Mouse (Mus musculus) gonadal fat pad, adult 2 months (tissue): ENCODE measurements around the gene Hsf2. TPM values are rescaled to one million over a fixed set of nuclear protein-coding genes. Genes with fewer than 3 reads are reported as not detected.
"Not testable (repeated sequence)": the region's sequence is repeated elsewhere in the genome, so short reads cannot be mapped to it uniquely, and the experiment has no call there.

Experiments
- DNase-seq: peaks from one replicate; pipeline ENCODE4 v3.0.0-alpha.2; 2012; ENCODE audit warnings: low read depth
- polyA plus RNA-seq: library from polyadenylated mRNA; depleted of rRNA; stranded (reverse); fragments of >200 nt; gene quantifications from 2 replicates; pipeline ENCODE4 v1.2.3, GENCODE M21; 2012; rRNA removed

Hsf2 gene
- polyA plus RNA-seq: 5.8 and 6.0 TPM in 2 replicates

GRCm38 (mm10) chr10:57485908-57486541, at the start of gene Hsf2:
Hsf2 (plus strand) TSS chr10:57486385.
- DNase-seq: peak; percentile 69

- DNase-seq: no peak
Measured at GRCm38 (mm10) chr10:57437898-57438297, 48.3 kb upstream of the Hsf2 start.

DNA sequence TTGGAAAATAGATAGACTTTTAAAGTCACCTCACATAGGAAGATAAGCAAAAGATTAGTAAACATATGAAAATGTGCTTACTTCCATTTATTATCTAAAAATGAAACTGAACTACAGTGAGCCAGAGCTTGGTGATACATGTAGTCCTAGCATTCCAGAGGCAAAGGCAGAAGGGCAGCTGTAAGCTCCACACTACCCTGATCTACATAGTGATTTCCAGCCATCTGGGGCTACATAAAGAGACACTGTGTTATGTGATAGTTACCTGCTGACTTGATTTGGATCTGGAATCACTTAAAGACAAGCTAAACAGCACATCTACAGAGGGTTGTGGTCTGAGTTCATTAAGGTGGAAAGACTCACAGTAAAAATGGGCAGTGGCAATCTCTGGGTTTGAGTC, 45.1 kb upstream of the Hsf2 start:
- no peak for DNase-seq

DNA sequence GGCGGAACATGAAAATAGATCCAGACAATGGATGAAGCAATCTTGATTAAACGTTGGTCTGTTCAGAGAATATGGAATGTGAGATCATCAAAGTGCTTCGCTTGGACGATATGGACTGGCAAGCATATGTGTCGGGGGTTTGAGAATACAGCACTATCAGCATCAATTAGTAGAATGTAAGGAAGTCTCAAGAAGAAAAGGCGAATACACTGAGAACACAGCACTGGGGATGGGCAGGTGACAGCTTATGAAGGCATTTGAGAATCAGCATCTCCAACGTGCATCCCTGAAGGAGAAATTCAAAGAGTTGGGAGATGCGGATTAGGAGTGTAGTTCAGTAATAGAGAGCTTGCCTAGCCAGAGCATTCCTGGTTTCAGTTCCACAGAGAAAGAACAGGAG, 41.8 kb upstream of the Hsf2 start:
- DNase-seq: no peak

DNA sequence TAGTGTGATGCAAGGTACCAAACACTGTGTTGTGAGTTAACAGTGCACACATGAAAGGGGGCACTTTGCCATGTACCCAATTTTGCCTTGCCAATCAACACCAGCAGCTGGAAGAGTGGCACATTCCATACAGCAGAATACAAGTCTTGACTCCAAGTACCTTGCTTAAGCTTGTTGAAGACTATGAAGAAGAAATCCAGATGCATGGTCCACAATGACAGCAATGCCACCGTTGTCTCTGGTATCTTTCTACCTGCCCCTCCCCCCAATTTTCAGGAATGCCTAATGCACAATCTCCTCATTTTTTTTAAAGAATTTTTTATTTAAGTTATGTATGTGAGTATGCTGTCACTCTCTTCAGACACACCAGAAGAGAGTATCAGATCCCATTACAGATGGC, 40.5 kb upstream of the Hsf2 start:
- DNase-seq: no peak

DNA sequence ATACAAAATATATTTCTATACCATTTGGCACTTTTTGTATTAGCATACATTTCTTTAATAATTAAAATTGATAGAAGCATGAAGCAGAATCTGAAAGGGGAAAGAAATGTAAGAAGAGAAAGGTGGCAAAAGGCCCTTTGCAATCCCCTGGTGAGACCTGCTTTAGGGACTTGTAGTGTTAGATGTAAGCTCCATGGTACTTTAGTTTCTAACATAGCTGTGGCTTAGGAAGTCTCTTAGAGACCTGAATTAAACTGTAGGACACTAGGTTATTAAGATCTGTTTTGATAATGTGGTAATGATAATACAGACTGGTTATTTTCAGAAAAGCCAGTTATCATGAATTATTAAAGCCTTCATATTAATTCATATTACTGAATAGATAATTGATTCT, 38.5 kb upstream of the Hsf2 start:
- no peak for DNase-seq

DNA sequence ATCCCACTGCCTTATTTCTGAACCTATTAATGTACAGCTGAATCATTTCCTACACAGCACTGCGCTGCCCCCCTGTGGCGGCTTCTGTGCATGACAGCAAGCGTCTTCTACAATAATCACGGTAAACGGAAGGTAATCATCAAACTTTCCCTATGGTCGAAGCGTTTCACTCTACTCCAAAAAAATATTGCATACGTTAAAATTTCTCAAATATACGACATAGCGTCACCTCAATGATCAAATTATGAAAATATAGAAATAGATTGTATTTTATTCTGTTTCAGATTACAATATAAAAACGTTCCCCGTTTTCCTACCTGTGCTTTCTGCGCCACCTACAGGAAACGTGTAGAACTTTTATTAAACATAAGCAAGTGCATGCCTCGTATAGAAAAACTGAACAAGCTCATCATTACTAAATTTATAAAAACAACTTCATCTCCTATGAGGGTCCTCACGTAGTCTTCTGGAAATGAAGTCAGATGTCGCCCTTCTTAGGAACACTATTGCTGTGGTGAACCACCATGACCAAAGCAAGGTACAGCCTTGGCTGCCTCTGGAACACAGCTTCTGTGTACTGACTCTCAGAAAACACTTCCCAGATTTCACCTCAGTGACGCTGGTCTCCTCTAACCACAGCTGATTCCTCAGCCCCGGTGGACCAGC, 38.0 kb upstream of the Hsf2 start:
- DNase-seq: no peak

DNA sequence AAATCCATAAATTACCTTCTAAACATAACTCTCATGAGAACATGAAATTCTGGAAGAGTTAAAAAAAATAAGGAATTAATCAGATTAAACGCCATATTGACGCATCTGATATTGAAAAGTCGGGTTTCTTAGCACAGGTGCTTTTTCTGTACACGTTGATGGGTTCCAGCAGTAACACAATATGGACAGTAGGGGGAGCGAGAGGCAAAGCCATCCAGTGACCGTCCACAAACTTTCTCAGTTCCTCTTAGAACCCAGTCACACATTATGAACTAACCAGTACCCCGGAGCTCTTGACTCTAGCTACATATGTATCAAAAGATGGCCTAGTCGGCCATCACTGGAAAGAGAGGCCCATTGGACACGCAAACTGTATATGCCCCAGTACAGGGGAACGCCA, 22.9 kb upstream of the Hsf2 start:
- not testable (repeated sequence) for DNase-seq

- no peak for DNase-seq
Measured at GRCm38 (mm10) chr10:57465768-57466167, 20.4 kb upstream of the Hsf2 start.

DNA sequence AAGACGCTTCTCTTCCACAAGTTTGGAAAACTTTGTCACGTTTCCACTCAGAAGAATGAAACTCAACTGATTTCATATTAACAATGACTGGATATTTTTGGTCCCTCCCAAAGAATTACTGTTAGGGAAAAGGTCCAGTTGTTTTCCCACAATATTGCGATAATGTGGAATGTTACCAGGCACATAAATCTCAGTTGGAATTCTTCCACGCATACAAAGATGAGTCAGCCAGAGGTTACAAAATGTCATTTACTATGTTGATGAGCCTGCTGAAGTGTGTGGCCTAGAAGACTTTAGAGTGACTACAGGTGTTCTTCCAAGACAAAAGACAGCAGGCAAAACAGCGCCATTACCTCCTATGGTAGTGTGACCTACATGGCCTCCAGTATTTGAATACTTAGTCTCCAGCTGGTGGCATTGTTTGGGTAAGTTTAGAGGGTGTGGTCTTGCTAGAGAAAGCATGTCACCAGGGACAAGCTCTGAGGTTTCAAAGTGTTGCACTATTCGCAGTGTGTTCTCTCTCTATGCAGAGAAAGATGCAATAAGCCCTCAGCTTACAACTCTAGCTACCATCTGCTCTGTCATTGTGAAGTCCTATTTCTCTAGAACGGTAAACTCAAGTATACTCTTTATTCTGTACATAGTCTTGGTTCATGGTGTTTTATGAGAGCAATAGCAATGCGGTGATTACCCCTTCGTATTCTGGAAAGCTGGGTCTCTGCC, 8.9 kb upstream of the Hsf2 start:
- no peak for DNase-seq

GRCm38 (mm10) chr10:57481717-57482116, 4.5 kb upstream of the Hsf2 start:
- no peak for DNase-seq

DNA sequence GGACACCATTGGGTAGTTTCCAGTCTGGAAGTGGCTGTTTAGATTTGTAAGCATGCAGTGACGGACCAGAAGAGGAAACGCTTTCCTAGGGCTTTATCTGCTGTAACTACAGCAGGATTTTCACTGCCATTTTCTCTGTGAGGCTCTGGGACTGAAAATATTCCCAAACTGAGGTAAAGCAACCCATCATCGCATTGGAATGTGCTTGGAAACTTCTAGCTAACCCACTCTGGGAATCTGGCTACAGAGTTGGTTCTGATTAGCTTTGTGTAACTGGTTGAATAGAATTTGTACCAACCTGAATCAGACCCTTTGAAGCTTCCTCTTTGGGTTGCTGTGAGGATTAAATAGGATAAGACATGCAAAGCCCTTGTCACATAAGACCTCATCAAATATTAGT, 1.4 kb upstream of the Hsf2 start:
- DNase-seq: no peak

DNA sequence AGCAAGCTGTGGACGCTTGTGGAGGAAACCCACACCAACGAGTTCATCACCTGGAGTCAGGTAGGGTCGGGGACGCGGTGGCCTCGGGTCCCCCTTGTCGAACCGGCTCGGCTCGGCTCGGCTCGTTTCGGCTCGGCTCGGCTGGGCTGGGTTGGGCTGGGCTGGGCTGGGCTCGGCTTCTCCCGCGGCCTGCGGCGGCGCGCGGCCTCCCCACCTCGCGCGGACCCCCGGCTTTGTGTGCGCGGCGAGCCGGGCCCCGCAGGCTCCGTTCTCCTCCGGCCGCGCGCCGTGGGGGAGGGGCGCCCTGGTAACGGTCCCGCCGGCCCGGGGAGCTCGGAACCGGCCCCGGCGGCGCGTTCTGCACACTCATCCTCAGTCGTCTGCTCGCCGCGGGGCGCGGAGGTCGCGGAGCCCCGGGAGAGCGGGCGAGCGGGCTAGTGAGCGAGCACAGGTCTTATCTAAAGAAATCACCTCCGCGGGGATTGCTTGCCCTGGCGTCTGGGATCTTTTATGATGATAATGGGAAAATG, 422 bp downstream of the Hsf2 start:
- DNase-seq: no peak

DNA sequence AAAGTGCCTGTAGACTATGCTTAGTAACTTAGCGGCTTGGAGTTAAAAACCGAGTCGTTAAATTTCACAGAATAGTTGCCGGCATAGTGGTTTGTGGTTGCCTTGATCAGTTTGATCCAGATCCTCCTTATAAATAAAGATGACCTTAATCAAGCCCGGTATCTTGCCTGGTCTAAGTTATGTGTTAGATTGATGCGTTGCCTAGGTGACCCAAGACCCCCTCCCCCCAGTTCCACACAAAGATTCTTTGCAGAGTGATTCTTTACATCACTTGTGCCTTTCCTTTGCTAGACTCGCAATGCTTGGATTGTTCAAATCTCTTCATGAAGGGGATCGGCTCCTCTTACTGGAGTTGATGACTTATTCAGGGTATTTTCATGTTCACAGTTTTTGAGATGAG, 1.0 kb downstream of the Hsf2 start:
- no peak for DNase-seq

DNA sequence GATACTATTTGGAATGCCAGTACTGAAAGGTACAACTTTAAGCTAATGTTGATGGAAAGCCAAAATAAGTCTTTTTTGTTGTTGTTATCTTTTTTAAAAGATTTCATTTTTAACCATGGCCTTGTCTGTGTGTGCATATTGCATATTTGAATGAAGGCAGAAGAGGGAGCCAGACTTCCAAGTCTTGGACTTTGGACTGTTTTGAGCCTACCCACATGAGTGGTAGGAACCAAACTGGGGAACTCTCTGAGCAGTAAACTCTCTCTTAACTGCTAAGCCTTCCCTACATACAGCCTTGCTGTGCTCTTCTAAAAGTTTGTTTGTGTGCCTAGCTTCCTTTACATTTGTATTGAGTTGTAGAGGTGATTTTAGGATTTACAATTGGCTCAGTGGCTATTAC, 2.4 kb downstream of the Hsf2 start:
- DNase-seq: no peak

DNA sequence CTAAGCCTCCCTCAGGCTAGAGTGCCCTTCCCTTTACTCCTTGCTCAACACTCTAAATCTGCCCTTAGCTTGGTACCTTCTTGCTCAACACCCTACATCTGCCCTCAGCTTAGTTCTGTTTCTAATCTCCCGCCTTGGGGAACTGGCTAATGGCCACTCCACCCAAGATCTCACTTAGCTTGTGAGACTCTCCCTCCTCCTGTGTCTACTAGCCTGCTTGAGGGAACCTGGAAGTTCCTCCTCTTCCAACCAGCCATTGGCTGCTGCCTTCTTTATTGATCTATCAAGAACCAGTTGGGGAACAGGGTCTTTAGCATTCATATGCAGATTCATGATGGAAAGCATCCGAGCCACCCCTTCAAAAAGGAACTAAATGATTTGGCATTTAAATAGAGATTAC, 5.9 kb downstream of the Hsf2 start:
- peak; percentile 70 for DNase-seq

GRCm38 (mm10) chr10:57499414-57500156, 13.4 kb downstream of the Hsf2 start:
- DNase-seq: no peak

GRCm38 (mm10) chr10:57514616-57515015, 28.4 kb downstream of the Hsf2 start:
- DNase-seq: no peak

- DNase-seq: peak; percentile 33
Measured at GRCm38 (mm10) chr10:57515278-57515677, 29.1 kb downstream of the Hsf2 start.

- no peak for DNase-seq
Measured at GRCm38 (mm10) chr10:57526469-57526868, 40.3 kb downstream of the Hsf2 start.

DNA sequence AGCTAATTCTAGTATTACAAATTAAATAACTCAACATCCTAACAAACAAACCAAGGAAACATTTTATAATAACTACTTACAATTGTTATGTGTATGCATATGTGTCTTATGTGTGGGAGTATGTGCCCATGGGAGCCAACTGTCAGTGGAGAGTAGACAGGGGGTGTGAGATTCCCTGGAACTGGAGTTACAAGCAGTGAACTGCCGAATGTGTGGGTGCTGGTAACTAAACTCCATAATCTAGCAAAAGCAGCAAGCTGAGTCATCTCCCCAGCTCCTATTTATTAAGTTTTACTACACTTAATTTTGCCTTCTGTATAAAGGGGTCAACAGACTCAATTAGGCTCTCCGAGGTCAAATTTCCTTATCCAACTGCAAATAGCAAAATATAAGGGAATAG, 44.9 kb downstream of the Hsf2 start:
- no peak for DNase-seq

GRCm38 (mm10) chr10:57531616-57532217, 45.5 kb downstream of the Hsf2 start:
- DNase-seq: no peak
